Mouse (Mus musculus) midbrain, embryonic 14.5 days (tissue): ENCODE data around the gene Dlk1. TPM values are rescaled to one million over a fixed set of nuclear protein-coding genes. Genes with fewer than 3 reads are reported as not detected.

Experiments used
- ATAC-seq: fragments of 200-750 bp; cut with Nextera tagmentation; 2 replicates; pipeline ENCODE4 v1.8.0; 2017; ENCODE audit warnings: moderate number of reproducible peaks, moderate library complexity; ENCODE audit not compliant: low FRiP score, low TSS enrichment
- DNase-seq: peaks from one replicate; pipeline ENCODE4 v3.0.0-alpha.2; 2015
- H3K27ac ChIP-seq: fragments of 300-500 bp; sonication (generic); replicated peaks from 2 replicates; pipeline ENCODE4 v1.5.1; 2014; ENCODE audit warnings: mild to moderate bottlenecking, low read depth, low read length, moderate library complexity
- H3K27me3 ChIP-seq: fragments of 300-500 bp; sonication (generic); 2 replicates; pipeline ENCODE4 v1.6.1; 2014; ENCODE audit warnings: low read length, control low read depth, mixed read lengths; ENCODE audit not compliant: control insufficient read depth, insufficient read depth
- H3K36me3 ChIP-seq: fragments of 300-500 bp; sonication (generic); 2 replicates; pipeline ENCODE4 v1.6.1; 2014; ENCODE audit warnings: low read length, control low read depth; ENCODE audit not compliant: control insufficient read depth, insufficient read depth
- H3K4me1 ChIP-seq: fragments of 300-500 bp; sonication (generic); 2 replicates; pipeline ENCODE4 v1.6.1; 2014; ENCODE audit warnings: mild to moderate bottlenecking, antibody characterized with exemption, low read length, control low read depth; ENCODE audit not compliant: control insufficient read depth, insufficient read depth
- H3K4me2 ChIP-seq: fragments of 300-500 bp; sonication (generic); 2 replicates; pipeline ENCODE4 v1.6.1; 2014; ENCODE audit warnings: mild to moderate bottlenecking, low read length, moderate library complexity
- H3K4me3 ChIP-seq: fragments of 300-500 bp; sonication (generic); replicated peaks from 2 replicates; pipeline ENCODE4 v1.5.1; 2014; ENCODE audit warnings: low read depth, low read length
- H3K9ac ChIP-seq: fragments of 300-500 bp; sonication (generic); replicated peaks from 2 replicates; pipeline ENCODE4 v1.6.1; 2014; ENCODE audit warnings: mild to moderate bottlenecking, low read length, moderate library complexity
- H3K9me3 ChIP-seq: fragments of 300-500 bp; sonication (generic); 2 replicates; pipeline ENCODE4 v1.6.1; 2016; ENCODE audit warnings: low read length, control low read depth, mixed read lengths; ENCODE audit not compliant: control insufficient read depth
- WGBS: fragments of 180-500 bp; shearing (Covaris S2); extraction: QIAGEN DNeasy Blood & Tissue Kit; methylation state at CpG from one replicate; pipeline ENCODE4 v1.1.7; 2014; 5-methylcytosine and 5-hydroxymethylcytosine counted together
- polyA plus RNA-seq: library from polyadenylated mRNA; unstranded; fragments of >200 nt; fragmentation: Nextera tagmentation; extraction: Ambion mirVana; gene quantifications from 2 replicates; pipeline ENCODE4 v1.2.1, GENCODE M21; 2014

Gene Dlk1
- polyA plus RNA-seq, 1 experiment from 2014 or later: 51.4 TPM

DNA sequence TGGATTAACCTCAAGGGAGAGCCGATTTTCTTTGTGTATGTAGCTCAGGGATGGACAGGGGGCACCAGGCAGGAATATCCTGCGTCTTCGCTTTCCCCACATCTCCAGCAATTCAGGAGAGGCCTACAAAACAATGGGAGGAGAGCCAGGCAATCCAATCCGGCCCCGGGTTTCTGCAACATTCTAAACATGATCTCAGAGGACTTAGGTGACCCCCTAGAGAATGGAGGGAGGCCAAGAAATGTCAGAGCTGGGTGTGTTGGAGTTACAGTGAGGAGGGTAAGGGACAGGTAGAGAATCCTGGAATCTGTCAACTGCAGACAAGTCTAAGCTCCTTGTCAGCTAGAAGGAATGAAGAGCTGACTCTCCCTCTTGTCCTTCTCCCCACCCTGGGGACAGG, 35.9 kb upstream of the Dlk1 start:
- H3K27me3 ChIP-seq: no peaks in the 10 kb centered on the region
- no peak overlapping the region for H3K4me3 ChIP-seq
- H3K9ac ChIP-seq: no peak overlapping the region
- no peak overlapping the region for H3K27ac ChIP-seq
- peaks cover 14% of the 10 kb centered on the region for H3K4me1 ChIP-seq
- WGBS: 86% methylated on average over 5 of the region's 5 CpGs
- H3K9me3 ChIP-seq: no peaks in the 10 kb centered on the region
- no peak for ATAC-seq
- DNase-seq: no peak
- no peak overlapping the region for H3K4me2 ChIP-seq
- no peaks in the 10 kb centered on the region for H3K36me3 ChIP-seq

DNA sequence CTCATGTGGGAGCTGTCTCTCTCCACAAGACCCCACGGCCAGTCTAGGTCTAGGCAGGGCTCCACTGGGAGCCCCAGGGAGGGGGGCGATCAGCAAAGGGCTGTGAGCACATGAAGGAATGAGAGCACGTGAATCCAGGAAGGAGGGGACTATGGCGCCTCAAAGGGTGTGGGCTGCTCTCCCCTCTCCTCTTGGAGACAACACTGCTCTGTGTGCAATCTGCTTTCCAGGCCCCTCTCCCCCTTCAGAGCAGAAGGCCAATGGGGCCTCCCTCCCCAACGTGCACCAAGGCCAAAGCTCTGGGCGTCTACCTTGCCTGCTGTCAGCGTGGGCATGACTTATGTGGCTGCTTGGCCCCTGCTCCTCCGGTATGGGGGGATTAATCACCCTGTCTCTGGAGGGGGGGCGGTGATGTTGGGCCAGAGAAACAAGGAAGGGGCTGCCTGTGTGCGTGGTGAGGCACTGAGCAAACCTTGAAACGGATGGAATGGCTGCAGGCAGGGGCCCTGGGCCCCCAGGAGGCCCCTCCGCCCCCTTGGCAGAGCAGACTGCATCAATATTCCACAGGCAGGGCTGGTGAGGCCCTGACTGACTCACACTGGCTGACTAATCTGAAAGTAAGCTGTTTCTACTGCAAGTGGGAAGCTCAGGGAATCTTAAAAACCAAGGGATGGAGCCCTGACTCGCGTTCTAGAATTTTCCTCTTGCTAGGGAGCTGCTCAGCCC, 35.0 kb upstream of the Dlk1 start:
- no peak overlapping the region for H3K9ac ChIP-seq

GRCm38 (mm10) chr12:109420006-109420405, 32.6 kb upstream of the Dlk1 start:
- Histone ChIP-seq H3K27me3 (no peaks in the 10 kb centered on the region), H3K4me1 (peaks cover 14% of the 10 kb centered on the region; the same call in 1 of the 2 replicates), H3K9ac (no peak overlapping the region), H3K36me3 (no peaks in the 10 kb centered on the region), H3K9me3 (no peaks in the 10 kb centered on the region), H3K4me3 (no peak overlapping the region), H3K27ac (no peak overlapping the region), H3K4me2 (no peak overlapping the region)
- ATAC-seq (no peak), DNase-seq (no peak)
- 82% methylated on average over 12 of the region's 12 CpGs for WGBS

More for the DNA sequence above, 35.0 kb upstream of the Dlk1 start:
- Histone ChIP-seq H3K4me3 (no peak overlapping the region), H3K4me2 (no peak overlapping the region), H3K27me3 (no peaks in the 10 kb centered on the region), H3K27ac (no peak overlapping the region), H3K4me1 (peaks cover 9% of the 10 kb centered on the region; the same call in 1 of the 2 replicates), H3K9me3 (no peaks in the 10 kb centered on the region), H3K36me3 (no peaks in the 10 kb centered on the region)
- ATAC-seq (peak; percentile 46), DNase-seq (peak; percentile 42)
- WGBS: 47% methylated on average over 14 of the region's 14 CpGs

DNA sequence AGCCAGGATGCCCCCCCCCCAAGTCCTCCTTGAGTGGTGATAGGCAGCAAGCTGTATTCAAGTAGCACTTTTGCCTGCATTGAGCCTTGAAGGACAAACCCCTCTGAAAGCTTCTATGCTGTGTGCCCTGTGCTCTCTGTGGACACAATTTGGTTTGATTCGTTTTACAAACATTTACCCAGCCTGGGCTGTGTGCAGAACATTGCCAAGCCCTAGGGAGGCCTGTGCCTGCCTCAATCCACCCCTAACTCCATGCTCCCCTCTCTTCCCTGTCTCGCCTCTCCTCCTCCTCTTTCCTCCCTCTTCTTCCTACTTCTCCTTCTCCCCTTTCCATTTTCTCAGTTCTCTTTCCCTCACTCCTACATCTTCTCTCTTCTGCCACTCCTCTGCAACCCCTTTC, 29.5 kb upstream of the Dlk1 start:
- Histone ChIP-seq H3K4me3 (no peak overlapping the region), H3K27ac (no peak overlapping the region), H3K9ac (no peak overlapping the region), H3K9me3 (no peaks in the 10 kb centered on the region), H3K4me2 (no peak overlapping the region), H3K36me3 (no peaks in the 10 kb centered on the region), H3K4me1 (0 out of 2 replicates have a peak, but pooled peaks cover 7% of the 10 kb centered on the region), H3K27me3 (0 out of 2 replicates have a peak, but pooled peaks cover 3% of the 10 kb centered on the region)
- DNase-seq: no peak
- ATAC-seq: no peak
- WGBS: 29% methylated on average over 2 of the region's 2 CpGs

DNA sequence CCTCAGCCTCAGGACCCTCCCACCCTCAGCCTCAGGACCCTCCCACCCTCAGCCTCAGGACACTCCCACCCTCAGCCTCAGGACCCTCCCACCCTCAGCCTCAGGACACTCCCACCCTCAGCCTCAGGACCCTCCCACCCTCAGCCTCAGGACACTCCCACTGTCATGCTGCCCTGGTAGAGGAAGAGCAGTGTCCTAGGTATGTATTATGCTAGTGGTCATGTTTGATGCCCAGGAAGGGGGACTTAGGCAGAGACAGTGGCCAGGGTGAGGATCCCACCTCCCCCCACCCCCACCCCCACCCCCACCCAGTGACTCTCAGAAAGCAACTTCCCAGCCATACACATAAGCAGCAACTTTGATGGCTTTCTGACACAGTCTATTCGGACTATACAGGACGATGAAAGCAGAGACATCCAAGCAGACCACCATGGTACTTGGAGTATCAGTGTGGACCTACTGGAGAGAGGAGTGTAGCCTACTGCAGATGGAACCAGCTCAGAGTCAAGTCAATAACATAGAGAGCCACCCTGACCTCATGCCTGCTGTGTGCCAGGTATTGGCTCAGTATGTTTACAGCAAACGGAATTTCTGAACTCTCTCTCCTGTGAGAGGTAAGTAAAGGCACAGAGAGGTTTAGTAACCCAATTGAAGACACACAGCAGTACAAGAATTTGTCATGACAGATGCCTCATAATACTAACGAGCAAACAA, 28.8 kb upstream of the Dlk1 start:
- ATAC-seq: no peak
- Histone ChIP-seq H3K27ac (no peak overlapping the region), H3K27me3 (0 out of 2 replicates have a peak, but pooled peaks cover 3% of the 10 kb centered on the region), H3K4me3 (no peak overlapping the region), H3K9ac (no peak overlapping the region), H3K9me3 (no peaks in the 10 kb centered on the region), H3K4me1 (0 out of 2 replicates have a peak, but pooled peaks cover 7% of the 10 kb centered on the region), H3K4me2 (no peak overlapping the region), H3K36me3 (no peaks in the 10 kb centered on the region)
- 72% methylated on average over 4 of the region's 4 CpGs for WGBS
- DNase-seq: no peak

- Histone ChIP-seq H3K4me1 (0 out of 2 replicates have a peak, but pooled peaks cover 7% of the 10 kb centered on the region), H3K4me3 (no peak overlapping the region), H3K9ac (no peak overlapping the region), H3K9me3 (no peaks in the 10 kb centered on the region), H3K27ac (no peak overlapping the region), H3K27me3 (0 out of 2 replicates have a peak, but pooled peaks cover 3% of the 10 kb centered on the region), H3K4me2 (peak overlapping the region; percentile 38), H3K36me3 (no peaks in the 10 kb centered on the region)
- DNase-seq (no peak), ATAC-seq (no peak)
- WGBS: 9% methylated on average over 20 of the region's 20 CpGs
Measured at GRCm38 (mm10) chr12:109424753-109425332, 27.8 kb upstream of the Dlk1 start.

GRCm38 (mm10) chr12:109425982-109426381, 26.6 kb upstream of the Dlk1 start:
- no peak for ATAC-seq
- Histone ChIP-seq H3K36me3 (no peaks in the 10 kb centered on the region), H3K27me3 (0 out of 2 replicates have a peak, but pooled peaks cover 3% of the 10 kb centered on the region)

DNA sequence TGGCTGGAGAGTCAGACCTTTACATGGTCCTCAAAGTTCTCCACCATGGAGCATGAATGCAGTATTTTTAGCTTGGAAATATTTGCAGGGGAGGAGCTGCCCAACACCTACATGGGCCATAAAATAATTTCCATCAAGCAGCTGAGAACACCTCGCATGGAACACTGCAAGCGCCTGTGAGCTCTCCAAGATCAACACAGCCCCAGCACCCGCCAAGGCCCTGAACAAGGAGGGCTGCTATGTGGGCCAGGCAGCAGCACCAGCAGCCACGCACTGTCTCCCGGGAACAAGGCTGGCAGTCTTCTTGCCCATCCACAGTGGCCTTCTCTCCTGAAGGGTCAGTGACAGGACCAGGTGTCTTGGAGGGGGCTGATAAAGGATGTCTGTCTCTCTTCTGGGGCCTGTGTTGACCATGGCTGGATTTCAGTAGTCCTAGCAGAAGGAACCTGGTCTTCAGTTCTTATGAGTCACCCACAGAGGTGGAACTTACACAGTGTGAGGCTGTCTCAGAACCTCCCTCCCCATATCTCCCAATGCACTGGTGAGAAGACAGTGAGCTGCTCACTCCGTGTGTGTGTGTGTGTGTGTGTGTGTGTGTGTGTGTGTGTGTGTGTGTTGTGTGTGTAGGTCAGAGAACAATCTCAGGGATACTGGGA, 20.0 kb upstream of the Dlk1 start:
- Histone ChIP-seq H3K36me3 (no peaks in the 10 kb centered on the region), H3K4me1 (peaks cover 5% of the 10 kb centered on the region; the same call in 1 of the 2 replicates), H3K27ac (no peak overlapping the region), H3K27me3 (peaks cover 6% of the 10 kb centered on the region), H3K9ac (no peak overlapping the region), H3K4me3 (no peak overlapping the region), H3K4me2 (no peak overlapping the region), H3K9me3 (no peaks in the 10 kb centered on the region)
- ATAC-seq: no peak
- 78% methylated on average over 6 of the region's 6 CpGs for WGBS
- DNase-seq: no peak

More at GRCm38 (mm10) chr12:109425982-109426381, 26.6 kb upstream of the Dlk1 start:
- no peak overlapping the region for H3K9ac ChIP-seq
- H3K9me3 ChIP-seq: no peaks in the 10 kb centered on the region
- H3K4me3 ChIP-seq: no peak overlapping the region
- no peak for DNase-seq
- no peak overlapping the region for H3K4me2 ChIP-seq
- no peak overlapping the region for H3K27ac ChIP-seq
- 0 out of 2 replicates have a peak, but pooled peaks cover 7% of the 10 kb centered on the region for H3K4me1 ChIP-seq
- WGBS: 89% methylated on average over 12 of the region's 12 CpGs
